Comparison of ENCODE assay signal across 23 mouse cellular contexts in genomic region chr4:118365991-118366390, GRCm38 (mm10).
"Had no signal": no experiment of that assay in that cellular context is flagged by ENCODE, and none has a peak within 500 bp of the region (broad histone marks: within the 10 kb centered on the region; RNA-seq: fewer than 3 reads in every experiment).

No protein-coding gene starts in this region.

- H3K4me2 ChIP-seq: heart, embryonic 12.5 days; hindbrain, embryonic 12.5 days; hindbrain, embryonic 14.5 days; intestine, embryonic 15.5 days; kidney, embryonic 15.5 days; limb, embryonic 12.5 days; liver, embryonic 11.5 days had no signal

- H3K27me3 ChIP-seq: heart, embryonic 12.5 days; hindbrain, embryonic 12.5 days; intestine, embryonic 15.5 days; kidney, embryonic 15.5 days; limb, embryonic 12.5 days had no signal

- DNase-seq: gastrocnemius, adult 2 months; gastrocnemius, postnatal 10 days; gastrocnemius, postnatal 25 days; heart, adult 2 months; heart, postnatal 10 days; heart, postnatal 4 days; kidney, postnatal 4 days had no signal

- H3K9me3 ChIP-seq: heart, embryonic 12.5 days; hindbrain, embryonic 10.5 days; hindbrain, embryonic 12.5 days; intestine, embryonic 15.5 days; kidney, embryonic 15.5 days; limb, embryonic 10.5 days; limb, embryonic 12.5 days had no signal

- H3K9ac ChIP-seq: heart, embryonic 12.5 days; hindbrain, embryonic 12.5 days; hindbrain, embryonic 14.5 days; intestine, embryonic 15.5 days; kidney, embryonic 15.5 days; limb, embryonic 12.5 days; liver, embryonic 14.5 days had no signal

- H3K4me3 ChIP-seq: gastrocnemius, adult 2 months; heart, adult 2 months; heart, embryonic 12.5 days; hindbrain, embryonic 10.5 days; hindbrain, embryonic 12.5 days; intestine, embryonic 15.5 days; kidney, embryonic 15.5 days; layer of hippocampus, adult 2 months; left cerebral cortex, adult 2 months; limb, embryonic 10.5 days; limb, embryonic 12.5 days had no signal

- H3K4me1 ChIP-seq: hindbrain, embryonic 12.5 days; kidney, embryonic 15.5 days had no signal

- ATAC-seq: hindbrain, embryonic 16.5 days; inflammation-experienced regulatory T-cells, adult 6 months; intestine, embryonic 15.5 days; intestine, postnatal 0 days had no signal

- H3K27ac ChIP-seq: gastrocnemius, adult 2 months; heart, adult 2 months; hindbrain, embryonic 10.5 days; hindbrain, embryonic 12.5 days; hindbrain, embryonic 14.5 days; intestine, embryonic 15.5 days; kidney, embryonic 15.5 days; kidney, postnatal 0 days; layer of hippocampus, adult 2 months; left cerebral cortex, adult 2 months; limb, embryonic 10.5 days; limb, embryonic 12.5 days; liver, embryonic 14.5 days had no signal
